14 mouse cellular contexts compared by ENCODE assay signal in genomic region chr3:157399909-157400308, GRCm38 (mm10).
"Had no signal": no experiment of that assay in that cellular context is flagged by ENCODE, and none has a peak within 500 bp of the region (broad histone marks: within the 10 kb centered on the region; RNA-seq: fewer than 3 reads in every experiment).

No protein-coding gene starts in this region.

- DNase-seq: lung, adult 18-20 months; lung, embryonic 14.5 days; lung, postnatal 10 days; lung, postnatal 4 days; midbrain, embryonic 14.5 days; retina, postnatal 1 day; right cerebral cortex, adult 18-20 months; right cerebral cortex, postnatal 25 days; right cerebral cortex, postnatal 4 days; spleen, adult 18-20 months; thymus, adult 18-20 months; thymus, postnatal 14 days; thymus, postnatal 36 days had no signal

- ATAC-seq: midbrain, embryonic 16.5 days had no signal
